Mouse (Mus musculus) thymus, postnatal 4 days (tissue): ENCODE data around the gene Il21r.

ENCODE experiments used
- DNase-seq: peaks from one replicate; pipeline ENCODE4 v3.0.0; 2021

The Il21r gene

DNA sequence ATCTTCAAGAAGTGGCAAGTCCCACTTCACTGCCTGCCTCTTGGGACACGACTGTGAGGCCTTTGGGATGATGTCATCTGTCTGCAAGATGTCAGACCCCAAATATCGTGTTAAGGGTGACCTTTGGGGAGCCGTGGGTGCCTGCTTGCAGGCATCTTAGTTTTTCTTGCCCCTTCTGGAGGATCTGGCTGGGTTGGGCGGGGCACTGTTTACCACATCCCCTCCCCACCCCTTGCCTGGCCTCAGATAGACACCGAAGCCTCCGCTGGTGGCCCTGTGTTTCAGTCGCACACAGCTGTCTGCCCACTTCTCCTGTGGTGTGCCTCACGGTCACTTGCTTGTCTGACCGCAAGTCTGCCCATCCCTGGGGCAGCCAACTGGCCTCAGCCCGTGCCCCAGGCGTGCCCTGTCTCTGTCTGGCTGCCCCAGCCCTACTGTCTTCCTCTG is at the start of gene Il21r:
Gene Il21r, plus strand, starts transcription at position 245 of the 447 bp plus-strand sequence.
- peak; percentile 85 for DNase-seq

GRCm38 (mm10) chr7:125553653-125554428 is 49.4 kb upstream of the Il21r start:
- peak; percentile 41 for DNase-seq

- peak; percentile 73 for DNase-seq
Measured at GRCm38 (mm10) chr7:125554456-125555114, 48.6 kb upstream of the Il21r start.

DNA sequence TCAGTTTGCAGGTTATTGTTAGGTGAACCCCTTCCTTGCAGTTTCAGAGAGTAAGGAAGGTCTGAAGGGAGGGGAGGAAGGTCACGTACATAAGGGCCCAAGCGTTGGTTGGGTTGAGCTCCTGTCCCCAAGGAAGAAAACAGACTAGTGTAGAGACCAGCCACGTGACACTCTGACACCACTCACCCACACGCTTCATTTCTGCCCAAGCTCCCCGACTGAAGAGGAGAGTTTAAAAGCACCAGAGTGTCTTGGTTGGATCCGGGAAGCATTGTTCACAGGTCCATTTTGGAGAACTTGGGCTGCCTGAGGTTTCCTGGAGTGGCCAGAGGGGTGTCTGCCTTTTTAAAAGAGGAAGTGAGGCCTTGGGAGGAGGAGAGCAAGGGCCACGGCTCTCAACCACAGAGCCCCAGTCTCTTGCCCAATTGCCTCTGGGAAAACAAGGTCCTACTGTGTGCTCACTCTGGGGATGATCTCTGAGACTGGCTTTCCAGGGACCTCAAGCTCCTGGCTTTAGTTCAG is 47.8 kb upstream of the Il21r start:
- DNase-seq = peak; percentile 44

DNA sequence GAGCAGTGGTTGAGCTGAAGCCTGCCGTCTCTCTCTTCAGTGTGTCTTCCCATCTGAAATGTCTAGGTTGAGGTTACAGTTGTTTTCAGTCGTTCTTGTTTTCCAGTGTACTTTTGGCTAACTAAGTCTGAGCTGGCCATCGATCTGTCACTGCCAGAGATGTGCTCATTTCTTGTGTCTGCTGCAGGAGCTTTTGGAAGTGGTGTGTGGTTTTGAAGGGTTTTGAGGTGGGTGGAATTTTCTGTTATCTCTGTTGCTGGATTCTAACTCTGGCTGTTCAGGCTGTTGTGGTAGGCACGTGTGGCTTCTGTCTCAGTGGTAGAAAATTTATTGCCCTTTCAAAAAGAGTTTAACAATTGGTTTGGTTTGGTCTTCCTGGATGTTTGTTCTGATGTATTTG is 47.1 kb upstream of the Il21r start:
- DNase-seq = peak; percentile 30

DNA sequence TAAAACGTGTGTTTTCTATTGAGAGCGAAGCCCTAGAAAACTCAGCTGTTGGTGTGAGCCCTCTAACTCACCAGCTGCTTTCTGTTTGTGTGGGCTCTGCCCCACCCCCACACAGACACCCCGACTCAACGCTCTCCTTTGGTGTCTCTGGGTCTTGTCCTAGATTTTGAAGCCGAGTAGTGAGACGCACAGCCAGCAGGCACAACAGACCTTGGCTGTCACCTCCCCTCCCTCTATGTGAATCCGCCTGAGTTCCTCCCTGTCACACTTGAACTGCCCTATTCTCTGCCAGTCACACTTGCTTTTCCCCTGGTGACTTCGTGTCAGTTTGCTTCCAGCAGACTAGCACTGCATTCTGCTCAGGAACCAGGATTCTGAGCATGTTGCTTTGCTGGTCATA is 46.4 kb upstream of the Il21r start:
- DNase-seq = peak; percentile 86

DNA sequence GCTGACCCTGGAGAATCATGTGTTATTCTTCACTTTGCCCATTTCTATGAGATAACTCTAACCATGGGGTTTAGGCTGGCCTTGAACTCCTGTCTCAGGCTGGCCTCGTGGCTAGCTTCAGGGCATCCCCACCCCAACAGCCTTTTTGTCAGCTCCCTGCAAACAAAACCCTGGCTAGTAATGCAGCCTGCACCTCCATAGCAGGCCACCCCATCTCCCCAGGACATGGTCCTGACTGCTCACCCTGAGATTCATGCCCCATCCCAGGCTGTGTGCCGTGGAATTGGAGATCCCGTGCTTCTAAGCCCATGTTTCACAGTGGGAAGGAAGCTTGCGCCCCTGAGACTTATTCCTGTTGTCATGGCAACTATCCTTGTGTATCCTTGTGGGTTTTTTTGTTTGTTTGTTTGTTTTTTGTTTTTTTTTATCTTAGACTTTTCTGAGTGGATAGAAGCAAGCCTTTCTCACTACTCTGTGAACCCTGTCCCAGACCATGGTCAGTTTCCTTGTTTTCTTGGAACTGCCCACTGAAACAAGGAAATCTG is 44.8 kb upstream of the Il21r start:
- DNase-seq = no peak

DNA sequence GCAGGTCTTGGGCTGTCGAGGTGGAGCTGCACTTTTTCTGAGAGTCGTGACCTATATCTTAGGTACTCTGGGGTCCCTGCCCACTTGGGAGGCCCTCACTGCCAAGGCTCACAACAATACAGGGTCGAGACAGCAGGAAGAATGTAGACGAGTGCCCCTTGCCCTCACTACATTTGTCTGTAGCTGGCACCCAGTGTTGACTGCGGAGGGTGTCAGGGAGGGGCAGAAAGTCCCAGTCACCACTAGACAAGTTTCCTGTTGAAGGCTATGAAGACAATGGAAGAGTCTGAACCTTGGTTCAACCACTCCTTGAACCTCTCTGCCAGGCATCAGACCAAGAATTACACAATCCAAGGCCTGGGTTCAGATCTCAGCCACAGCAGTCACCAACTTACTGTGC is 44.2 kb upstream of the Il21r start:
- peak; percentile 55 for DNase-seq

- DNase-seq = no peak
Measured at GRCm38 (mm10) chr7:125559537-125559936, 43.7 kb upstream of the Il21r start.

DNA sequence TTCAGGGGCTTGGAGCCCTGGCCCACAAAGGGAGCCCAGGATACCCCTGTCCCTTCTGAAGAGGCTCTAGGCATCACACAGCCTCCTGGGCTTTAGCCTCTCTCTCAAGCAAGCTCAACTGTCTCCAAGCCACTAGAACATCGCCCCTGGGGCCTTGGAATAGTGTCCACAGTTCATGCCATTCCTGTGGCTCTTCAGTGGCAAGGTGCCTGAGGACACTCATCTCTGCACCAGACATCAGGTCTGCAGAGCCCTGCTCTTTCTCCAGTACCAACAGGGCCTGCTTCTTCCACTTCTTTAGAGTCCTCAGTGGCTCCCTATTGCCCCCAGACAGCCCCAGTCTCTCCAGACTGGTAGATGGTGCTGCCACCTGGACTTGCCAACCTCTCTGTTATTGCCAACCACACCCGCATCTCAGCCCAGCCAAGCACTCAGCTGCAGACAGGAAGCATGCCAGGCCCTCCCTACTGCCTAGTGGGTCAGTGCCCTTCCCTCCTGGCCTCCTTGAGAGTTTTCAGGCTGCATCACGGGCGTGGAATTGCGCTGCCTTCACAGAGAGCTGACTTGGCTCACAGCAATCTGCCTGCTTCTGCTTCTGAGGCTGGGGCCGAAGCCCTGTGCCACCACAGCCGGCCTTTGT is 43.0 kb upstream of the Il21r start:
- DNase-seq = peak; percentile 52

- peak; percentile 68 for DNase-seq
Measured at GRCm38 (mm10) chr7:125561085-125561690, 42.0 kb upstream of the Il21r start.

GRCm38 (mm10) chr7:125562413-125562812 is 40.8 kb upstream of the Il21r start:
- no peak for DNase-seq

DNA sequence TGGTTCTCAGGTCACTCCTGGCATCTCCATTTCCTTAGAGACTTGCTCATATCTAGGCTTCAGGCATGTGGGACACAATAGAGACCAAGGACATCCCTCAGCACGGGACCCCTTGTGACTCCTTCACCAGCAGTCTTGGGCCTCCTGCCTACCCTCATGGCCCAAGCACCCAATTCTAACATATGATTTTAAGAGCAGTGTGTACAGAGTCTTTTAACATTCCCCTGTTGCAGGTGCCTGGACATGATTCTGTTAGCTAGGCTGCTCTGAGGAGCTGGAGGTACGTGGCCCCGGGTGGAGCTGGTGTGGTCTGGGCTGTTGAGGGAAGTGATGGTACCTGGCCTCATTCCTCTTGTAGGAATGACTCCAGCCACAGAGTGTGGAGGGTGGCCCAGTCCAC is 40.1 kb upstream of the Il21r start:
- DNase-seq = no peak

GRCm38 (mm10) chr7:125564316-125565024 is 38.8 kb upstream of the Il21r start:
- no peak for DNase-seq

GRCm38 (mm10) chr7:125565516-125566285 is 37.5 kb upstream of the Il21r start:
- no peak for DNase-seq

- no peak for DNase-seq
Measured at GRCm38 (mm10) chr7:125566420-125566819, 36.8 kb upstream of the Il21r start.

DNA sequence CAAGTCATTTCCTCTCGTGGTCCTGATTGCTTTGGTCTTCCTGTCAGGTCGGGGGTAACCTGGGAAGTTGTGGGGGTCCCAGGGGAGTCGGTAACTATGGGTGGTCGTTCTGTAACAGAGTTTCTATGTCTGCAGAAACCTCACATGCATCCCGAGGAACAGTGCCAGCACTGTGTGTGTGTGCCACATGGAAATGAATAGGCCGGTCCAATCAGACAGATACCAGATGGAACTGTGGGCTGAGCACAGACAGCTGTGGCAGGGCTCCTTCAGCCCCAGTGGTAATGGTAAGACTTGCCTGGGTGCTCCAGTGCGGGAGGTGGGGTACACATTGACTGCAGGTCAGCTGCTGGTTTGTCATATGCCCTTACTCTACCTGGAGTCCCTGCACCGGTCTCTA is 34.3 kb upstream of the Il21r start:
- DNase-seq = no peak

DNA sequence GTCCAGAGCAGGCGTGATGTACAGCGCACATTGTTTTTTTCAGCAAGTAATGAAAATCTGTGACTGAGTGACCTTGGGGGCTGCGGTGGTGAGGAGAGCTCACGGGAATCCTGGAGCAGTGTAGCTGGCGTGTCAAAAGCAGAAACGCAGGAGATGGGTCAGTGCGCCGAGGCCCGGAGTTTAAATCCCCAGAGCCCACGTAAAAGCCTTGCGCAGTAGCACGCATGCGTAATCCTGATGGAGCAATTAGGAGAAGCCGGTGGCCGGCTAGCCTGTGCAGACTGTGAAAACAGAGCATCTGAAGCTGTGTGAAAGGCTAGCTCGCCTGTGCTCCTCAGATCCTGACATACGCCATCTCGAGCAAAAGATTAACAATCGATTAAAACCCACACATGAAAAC is 31.3 kb upstream of the Il21r start:
- DNase-seq = no peak

- no peak for DNase-seq
Measured at GRCm38 (mm10) chr7:125572737-125573136, 30.5 kb upstream of the Il21r start.

GRCm38 (mm10) chr7:125573849-125574248 is 29.4 kb upstream of the Il21r start:
- no peak for DNase-seq

- DNase-seq = no peak
Measured at GRCm38 (mm10) chr7:125574832-125575231, 28.4 kb upstream of the Il21r start.
